Mouse (Mus musculus) intestine, embryonic 14.5 days (tissue): ENCODE results near the gene Mmachc. TPM values are rescaled to one million over a fixed set of nuclear protein-coding genes. Genes with fewer than 3 reads are reported as not detected.
A peak's percentile ranks its signal among the peaks of the same experiment; 100 is the strongest.
"Not testable (repeated sequence)": the region's sequence is repeated elsewhere in the genome, so short reads cannot be mapped to it uniquely, and the experiment has no call there.

Source experiments
- ATAC-seq: fragments of 200-750 bp; cut with Nextera tagmentation; replicated peaks from 2 replicates; pipeline ENCODE4 v1.8.0; 2017; ENCODE audit warnings: low read depth, moderate number of reproducible peaks, moderate TSS enrichment, moderate library complexity; ENCODE audit not compliant: low FRiP score, low TSS enrichment
- DNase-seq: peaks from one replicate; pipeline ENCODE4 v3.0.0-alpha.2; 2018; ENCODE audit warnings: low spot score
- H3K27ac ChIP-seq: fragments of 300-500 bp; sonication (generic); 2 replicates; pipeline ENCODE4 v1.5.1; 2014; ENCODE audit warnings: low read depth, mild to moderate bottlenecking, control low read depth
- H3K27me3 ChIP-seq: fragments of 300-500 bp; sonication (generic); replicated peaks from 2 replicates; pipeline ENCODE4 v1.6.1; 2014; ENCODE audit warnings: low read length, control low read depth; ENCODE audit not compliant: control insufficient read depth, insufficient read depth
- H3K36me3 ChIP-seq: fragments of 300-500 bp; sonication (generic); 2 replicates; pipeline ENCODE4 v1.6.1; 2014; ENCODE audit warnings: low read length, control low read depth; ENCODE audit not compliant: control insufficient read depth, insufficient read depth
- H3K4me1 ChIP-seq: fragments of 300-500 bp; sonication (generic); replicated peaks from 2 replicates; pipeline ENCODE4 v1.6.1; 2014; ENCODE audit warnings: low read length, control low read depth, mixed read lengths; ENCODE audit not compliant: control insufficient read depth, insufficient read depth
- H3K4me2 ChIP-seq: fragments of 300-500 bp; sonication (generic); 2 replicates; pipeline ENCODE4 v1.6.1; 2014; ENCODE audit warnings: low read length
- H3K4me3 ChIP-seq: fragments of 300-500 bp; sonication (generic); 2 replicates; pipeline ENCODE4 v1.5.1; 2014; ENCODE audit warnings: low read depth, low read length, control low read depth, mixed read lengths
- H3K9ac ChIP-seq: fragments of 300-500 bp; sonication (generic); 2 replicates; pipeline ENCODE4 v1.6.1; 2014; ENCODE audit warnings: mild to moderate bottlenecking, low read length
- H3K9me3 ChIP-seq: fragments of 300-500 bp; sonication (generic); 2 replicates; pipeline ENCODE4 v1.6.1; 2016; ENCODE audit warnings: low read length, control low read depth; ENCODE audit not compliant: control insufficient read depth
- WGBS: fragments of 180-500 bp; shearing (Covaris S2); extraction: QIAGEN DNeasy Blood & Tissue Kit; methylation state at CpG from one replicate; pipeline ENCODE4 v1.1.7; 2014; 5-methylcytosine and 5-hydroxymethylcytosine counted together
- polyA plus RNA-seq: library from polyadenylated mRNA; unstranded; fragments of >200 nt; fragmentation: Nextera tagmentation; extraction: Ambion mirVana; gene quantifications from 2 replicates; pipeline ENCODE4 v1.2.1, GENCODE M21; 2014

Gene Mmachc
- polyA plus RNA-seq, 1 experiment from 2014 or later: 12.9 TPM

DNA sequence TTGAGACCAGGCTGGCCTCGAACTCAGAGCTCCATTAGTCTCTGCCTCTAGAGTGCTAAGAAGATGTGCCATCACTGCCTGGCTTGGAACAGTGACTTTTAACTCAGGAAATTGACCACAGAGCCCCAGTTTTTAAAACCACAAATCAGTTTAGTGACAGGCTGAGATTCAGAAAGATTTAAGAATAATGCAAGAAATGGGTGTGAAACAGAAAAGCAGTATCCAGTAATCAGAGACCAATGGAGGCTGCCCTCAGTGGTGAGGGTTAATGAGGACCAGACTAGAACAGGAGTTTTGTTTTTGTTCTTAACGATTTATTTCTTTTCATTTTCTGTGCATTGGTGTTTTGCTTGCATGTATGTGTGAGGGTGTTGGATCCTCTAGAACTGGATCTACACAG, 23.5 kb downstream of the Mmachc start:
- H3K27ac ChIP-seq: peak overlapping the region; percentile 97
- 90% methylated on average over 2 of the region's 2 CpGs for WGBS
- no peaks in the 10 kb centered on the region for H3K9me3 ChIP-seq
- no peaks in the 10 kb centered on the region for H3K27me3 ChIP-seq
- peak overlapping the region; percentile 73 for H3K4me2 ChIP-seq
- H3K36me3 ChIP-seq: peaks cover 25% of the 10 kb centered on the region
- DNase-seq: no peak
- peak overlapping the region; percentile 82 for H3K9ac ChIP-seq
- H3K4me1 ChIP-seq: peaks cover 14% of the 10 kb centered on the region
- ATAC-seq: no peak
- no peak overlapping the region; the same call in 1 of the 2 replicates for H3K4me3 ChIP-seq

DNA sequence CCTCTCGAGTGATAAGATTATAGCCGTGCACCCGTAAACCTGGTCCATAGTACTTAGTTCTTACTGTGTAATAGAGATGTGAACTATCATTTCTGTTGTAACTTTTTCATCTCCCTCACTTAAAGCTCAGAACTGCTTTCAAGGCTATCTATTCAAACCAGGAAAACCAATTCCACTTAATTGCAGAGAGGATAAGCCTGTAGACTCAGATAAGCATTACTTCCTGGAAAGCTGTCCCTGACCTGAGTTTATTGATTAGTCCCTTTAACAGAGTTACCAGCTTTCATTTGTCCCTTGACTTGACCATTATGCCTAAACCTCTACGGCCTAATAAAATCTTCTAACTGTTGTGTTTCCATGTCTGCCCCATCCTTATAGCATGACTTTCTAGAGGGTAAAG, 24.2 kb downstream of the Mmachc start:
- ATAC-seq: no peak

DNA sequence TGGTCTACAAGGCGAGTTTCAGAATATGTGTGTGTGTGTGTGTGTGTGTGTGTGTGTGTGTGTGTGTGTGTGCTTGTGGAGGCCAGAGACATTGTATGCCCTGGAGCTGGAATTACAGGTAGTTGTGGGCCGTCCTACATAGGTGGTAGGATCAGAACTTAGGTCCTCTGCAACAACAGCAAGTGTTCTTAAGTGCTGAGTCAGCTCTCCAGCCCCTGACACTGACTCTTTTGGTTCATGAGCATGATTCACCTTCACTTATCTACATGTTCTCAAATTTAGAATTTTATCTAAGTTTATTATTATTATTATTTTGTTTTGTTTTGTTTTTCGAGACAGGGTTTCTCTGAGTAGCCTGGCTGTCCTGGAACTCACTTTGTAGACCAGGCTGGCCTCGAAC, 27.7 kb downstream of the Mmachc start:
- ATAC-seq, H3K4me2 ChIP-seq, H3K9me3 ChIP-seq, H3K9ac ChIP-seq, H3K27me3 ChIP-seq, H3K36me3 ChIP-seq, H3K4me1 ChIP-seq, H3K4me3 ChIP-seq, DNase-seq, H3K27ac ChIP-seq: not testable (repeated sequence)
- 87% methylated on average over 4 of the region's 4 CpGs for WGBS

More for the DNA sequence above, 24.2 kb downstream of the Mmachc start:
- H3K4me1 ChIP-seq: peaks cover 14% of the 10 kb centered on the region
- no peak for DNase-seq
- no peaks in the 10 kb centered on the region for H3K27me3 ChIP-seq
- no peak overlapping the region for H3K27ac ChIP-seq
- H3K4me2 ChIP-seq: no peak overlapping the region
- no peak overlapping the region for H3K4me3 ChIP-seq
- no peaks in the 10 kb centered on the region for H3K9me3 ChIP-seq
- H3K9ac ChIP-seq: no peak overlapping the region
- peaks cover 18% of the 10 kb centered on the region for H3K36me3 ChIP-seq
- 76% methylated on average over 4 of the region's 4 CpGs for WGBS

- Histone ChIP-seq H3K9ac (no peak overlapping the region), H3K4me3 (no peak overlapping the region), H3K4me2 (no peak overlapping the region), H3K27ac (no peak overlapping the region), H3K4me1 (no peaks in the 10 kb centered on the region), H3K36me3 (no peaks in the 10 kb centered on the region), H3K9me3 (no peaks in the 10 kb centered on the region), H3K27me3 (no peaks in the 10 kb centered on the region)
- ATAC-seq: no peak
- DNase-seq: no peak
- WGBS: 69% methylated on average over 5 of the region's 5 CpGs
Measured at GRCm38 (mm10) chr4:116679141-116679540, 29.1 kb downstream of the Mmachc start.

DNA sequence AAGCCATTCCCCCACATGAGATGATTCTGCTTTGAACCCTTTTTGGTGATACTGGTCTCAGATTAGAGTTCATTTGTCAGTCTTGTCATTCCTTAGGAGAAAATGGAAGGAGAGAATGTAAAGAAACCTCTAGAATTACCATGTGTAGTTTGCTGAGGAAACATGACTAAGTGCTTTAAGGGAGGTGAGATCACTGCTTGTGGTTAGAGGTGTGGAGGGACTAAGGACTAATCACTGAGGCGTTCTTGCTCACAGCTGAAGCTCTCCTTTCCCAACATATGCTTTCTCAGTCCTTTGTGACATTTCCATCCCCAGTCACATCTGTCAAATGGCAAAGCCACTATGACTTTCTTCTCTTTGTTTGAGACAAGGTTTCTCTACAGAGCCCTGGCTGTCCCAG, 30.4 kb downstream of the Mmachc start:
- H3K4me2 ChIP-seq: no peak overlapping the region
- no peaks in the 10 kb centered on the region for H3K36me3 ChIP-seq
- no peak overlapping the region for H3K27ac ChIP-seq
- no peaks in the 10 kb centered on the region for H3K27me3 ChIP-seq
- DNase-seq (no peak), ATAC-seq (no peak)
- WGBS: 71% methylated on average over 1 of the region's 1 CpGs
- no peak overlapping the region for H3K4me3 ChIP-seq
- H3K9ac ChIP-seq: no peak overlapping the region
- H3K9me3 ChIP-seq: no peaks in the 10 kb centered on the region
- H3K4me1 ChIP-seq: no peaks in the 10 kb centered on the region; the same call in 1 of the 2 replicates

DNA sequence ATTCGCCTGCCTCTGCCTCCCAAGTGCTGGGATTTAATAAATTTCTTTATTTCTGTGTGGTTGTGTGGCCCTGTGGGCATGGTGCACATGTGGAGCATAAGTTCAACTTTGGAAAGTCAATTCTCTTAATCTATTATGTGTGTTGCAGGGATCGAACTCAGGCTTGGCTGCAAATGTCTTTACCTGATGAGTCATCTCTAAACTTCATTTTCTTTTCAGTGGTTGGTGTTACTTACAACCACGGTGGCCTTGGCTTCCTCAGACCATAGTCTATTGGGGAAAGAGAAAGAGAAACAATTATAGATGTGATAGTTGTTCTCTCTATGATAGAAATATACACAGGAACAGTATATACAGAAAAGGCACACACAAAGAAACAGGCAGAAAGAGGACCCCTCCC, 32.2 kb downstream of the Mmachc start:
- no peak overlapping the region for H3K4me3 ChIP-seq
- no peak overlapping the region for H3K4me2 ChIP-seq
- H3K9ac ChIP-seq: no peak overlapping the region
- H3K4me1 ChIP-seq: no peaks in the 10 kb centered on the region; the same call in 1 of the 2 replicates
- no peak overlapping the region for H3K27ac ChIP-seq
- DNase-seq: no peak
- H3K27me3 ChIP-seq: no peaks in the 10 kb centered on the region
- H3K9me3 ChIP-seq: no peaks in the 10 kb centered on the region
- H3K36me3 ChIP-seq: no peaks in the 10 kb centered on the region
- no peak for ATAC-seq
- 83% methylated on average over 3 of the region's 3 CpGs for WGBS

DNA sequence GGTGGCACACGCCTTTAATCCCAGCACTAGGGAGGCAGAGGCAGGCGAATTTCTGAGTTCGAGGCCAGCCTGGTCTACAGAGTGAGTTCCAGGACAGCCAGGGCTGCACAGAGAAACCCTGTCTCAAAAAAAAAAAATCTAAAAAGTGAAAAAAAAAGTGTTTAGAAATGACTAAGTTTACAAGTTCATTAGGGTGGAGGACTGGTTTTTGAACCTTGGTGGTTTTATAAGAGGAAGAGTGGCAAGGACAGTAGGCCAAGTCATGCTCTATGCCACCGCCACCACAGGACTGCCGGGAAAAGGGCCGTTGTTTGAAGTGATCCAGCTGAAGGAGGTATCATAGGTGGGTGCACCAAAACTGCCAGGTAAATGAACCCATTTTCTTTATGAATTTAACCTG, 33.4 kb downstream of the Mmachc start:
- ATAC-seq, H3K27me3 ChIP-seq, H3K4me2 ChIP-seq, H3K36me3 ChIP-seq, DNase-seq, H3K9me3 ChIP-seq, H3K4me1 ChIP-seq, H3K27ac ChIP-seq, H3K4me3 ChIP-seq, H3K9ac ChIP-seq: not testable (repeated sequence)
- WGBS: 88% methylated on average over 6 of the region's 6 CpGs

DNA sequence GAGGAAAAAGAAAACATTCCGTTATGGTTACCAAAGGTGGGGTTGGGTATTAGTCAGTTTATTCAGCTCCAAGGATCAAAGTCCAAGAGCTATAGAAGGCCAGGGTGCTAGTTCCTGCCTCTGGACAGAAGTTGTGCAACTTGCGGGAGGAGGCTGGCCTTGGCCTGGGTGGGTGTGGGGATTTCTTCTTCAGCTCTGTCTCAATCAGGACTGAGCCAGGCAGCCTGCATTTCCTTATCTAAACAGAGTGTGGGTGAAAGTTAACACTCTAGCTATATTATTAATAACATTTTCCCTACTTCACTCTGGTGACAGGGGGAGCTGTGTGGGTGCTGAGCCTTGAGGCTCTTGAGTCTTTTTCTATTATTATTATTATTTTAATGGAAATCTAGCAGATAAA, 35.4 kb downstream of the Mmachc start:
- H3K4me1 ChIP-seq: no peaks in the 10 kb centered on the region; the same call in 1 of the 2 replicates
- H3K27ac ChIP-seq: no peak overlapping the region

DNA sequence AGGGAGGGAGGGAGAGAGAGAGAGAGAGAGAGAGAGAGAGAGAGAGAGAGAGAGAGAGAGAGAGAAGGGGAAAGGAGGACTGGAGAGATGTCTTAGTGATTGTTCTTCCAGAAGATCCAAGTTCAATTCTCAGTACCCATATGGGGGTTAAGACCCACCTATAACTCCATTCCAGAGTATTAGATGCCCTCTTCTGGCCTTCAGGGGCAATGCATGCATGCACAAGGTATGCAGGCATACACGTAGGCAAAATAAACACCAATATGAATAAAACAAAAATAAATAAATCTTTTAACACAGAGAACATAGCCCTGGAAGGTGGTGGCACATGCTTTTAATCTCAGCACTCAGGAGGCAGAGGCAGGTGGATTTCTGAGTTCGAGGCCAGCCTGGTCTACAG, 38.9 kb downstream of the Mmachc start:
- 53% methylated on average over 2 of the region's 2 CpGs for WGBS
- no peaks in the 10 kb centered on the region; the same call in 1 of the 2 replicates for H3K4me1 ChIP-seq
- H3K27me3 ChIP-seq: no peaks in the 10 kb centered on the region
- H3K9ac ChIP-seq: no peak overlapping the region
- H3K36me3 ChIP-seq: no peaks in the 10 kb centered on the region
- DNase-seq (no peak), ATAC-seq (no peak)
- no peak overlapping the region for H3K4me3 ChIP-seq
- H3K4me2 ChIP-seq: no peak overlapping the region
- no peak overlapping the region for H3K27ac ChIP-seq
- no peaks in the 10 kb centered on the region for H3K9me3 ChIP-seq

More for the DNA sequence above, 35.4 kb downstream of the Mmachc start:
- no peaks in the 10 kb centered on the region for H3K27me3 ChIP-seq
- no peaks in the 10 kb centered on the region for H3K36me3 ChIP-seq
- no peak overlapping the region for H3K4me3 ChIP-seq
- DNase-seq (peak; percentile 69), ATAC-seq (peak; percentile 96)
- no peak overlapping the region for H3K9ac ChIP-seq
- no peaks in the 10 kb centered on the region for H3K9me3 ChIP-seq
- no peak overlapping the region for H3K4me2 ChIP-seq
- WGBS: 28% methylated on average over 2 of the region's 2 CpGs
